Mouse (Mus musculus): ENCODE data around the gene Hinfp.

- TF ChIP-seq POLR2A (IDR thresholded peaks at IDR 0.05; ENCODE audit: low read depth, low read length), result no peak
- no peak for TF ChIP-seq CTCF (IDR thresholded peaks at IDR 0.05; ENCODE audit: borderline replicate concordance, insufficient read depth, low read length)
Measured at GRCm38 (mm10) chr9:44269973-44270372, 35.5 kb downstream of the Hinfp start.
